Mouse (Mus musculus): ENCODE measurements around the gene Adad2. TPM values are rescaled to one million over a fixed set of nuclear protein-coding genes. Genes with fewer than 3 reads are reported as not detected.

The Adad2 gene
- polyA plus RNA-seq (2021): not detected

- in situ Hi-C loops (cut with MboI; ENCODE audit: low pct_unique_long_range_greater_than_20kb): no loop called here
- H3K27me3 ChIP-seq: peaks cover 30% of the 10 kb centered on the region
- no peak for ATAC-seq
- ChIA-PET CTCF (no interaction called here), POLR2A (no interaction called here)
- DNase-seq (ENCODE audit: low read depth, low spot score): no peak
- TF ChIP-seq CTCF (IDR thresholded peaks at IDR 0.05): no peak
Observed at GRCm38 (mm10) chr8:119612471-119612870, at the start of gene Adad2. Gene Adad2, plus strand, starts transcription at chr8:119612747.

GRCm38 (mm10) chr8:119563849-119564251 lies 48.7 kb upstream of the Adad2 start:
- CTCF ChIA-PET: no interaction called here

DNA sequence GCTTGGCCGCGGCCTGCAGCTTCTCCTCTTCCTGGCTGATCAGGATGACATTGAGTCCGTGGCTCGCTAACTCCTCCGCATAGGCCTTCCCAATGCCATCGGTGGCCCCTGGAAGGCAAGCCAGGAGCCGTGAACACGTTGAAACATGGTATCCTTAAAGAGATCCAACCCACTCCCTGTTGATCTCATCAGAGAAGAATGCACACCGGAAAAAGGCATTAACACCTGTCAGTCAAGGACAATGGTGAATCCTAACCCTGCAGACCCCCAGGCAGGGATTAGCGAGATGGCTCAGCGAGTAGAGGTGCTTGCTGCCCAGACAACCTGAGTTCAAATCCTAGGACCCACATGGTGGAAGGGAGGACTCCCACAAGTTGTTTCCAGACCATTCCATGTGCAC lies 46.2 kb upstream of the Adad2 start:
- ChIA-PET POLR2A (no interaction called here), CTCF (no interaction called here)

More at GRCm38 (mm10) chr8:119563849-119564251, 48.7 kb upstream of the Adad2 start:
- no peaks in the 10 kb centered on the region for H3K27me3 ChIP-seq
- in situ Hi-C loops (cut with MboI; ENCODE audit: low pct_unique_long_range_greater_than_20kb): no loop called here
- TF ChIP-seq CTCF (IDR thresholded peaks at IDR 0.05): no peak
- POLR2A ChIA-PET: no interaction called here
- DNase-seq (ENCODE audit: low read depth, low spot score): no peak
- ATAC-seq: no peak

GRCm38 (mm10) chr8:119568251-119568650 lies 44.3 kb upstream of the Adad2 start:
- ChIA-PET POLR2A (interaction anchor here (2.1 kb wide), 1 partner anchor 10 kb away, joined by 8 read pairs; the partner anchor contains the start of gene Mbtps1), CTCF (no interaction called here)
- in situ Hi-C loops (cut with MboI; ENCODE audit: low pct_unique_long_range_greater_than_20kb): no loop called here
- no peak for ATAC-seq
- DNase-seq (ENCODE audit: low read depth, low spot score): no peak
- no peak for TF ChIP-seq CTCF (IDR thresholded peaks at IDR 0.05)
- H3K27me3 ChIP-seq: no peaks in the 10 kb centered on the region

More for the DNA sequence above, 46.2 kb upstream of the Adad2 start:
- DNase-seq (ENCODE audit: low read depth, low spot score) (no peak), ATAC-seq (no peak)
- no peak for TF ChIP-seq CTCF (IDR thresholded peaks at IDR 0.05)
- H3K27me3 ChIP-seq: no peaks in the 10 kb centered on the region
- in situ Hi-C loops (cut with MboI; ENCODE audit: low pct_unique_long_range_greater_than_20kb): no loop called here

DNA sequence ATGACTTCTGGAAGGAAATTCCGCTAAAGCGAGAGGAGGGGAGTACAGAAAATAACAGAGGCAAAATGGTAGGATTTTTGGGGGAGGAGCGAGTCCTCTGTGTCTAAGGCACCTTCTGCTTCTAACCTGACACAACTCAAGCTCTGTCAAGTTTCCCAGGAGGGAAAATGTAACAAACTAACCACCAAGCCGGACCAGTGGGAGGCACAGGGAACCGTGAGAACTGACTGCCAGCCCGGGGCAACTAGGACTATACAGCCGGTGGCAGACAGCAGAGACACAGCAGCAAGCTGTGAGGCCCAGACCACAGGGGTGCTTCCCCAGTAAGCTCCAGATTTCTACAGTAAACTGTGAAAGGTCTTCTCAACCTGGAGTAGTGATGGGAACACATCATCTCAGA lies 43.6 kb upstream of the Adad2 start:
- ChIA-PET CTCF (no interaction called here), POLR2A (interaction anchor here (2.1 kb wide), 1 partner anchor 10 kb away, joined by 8 read pairs; the partner anchor contains the start of gene Mbtps1)
- H3K27me3 ChIP-seq: no peaks in the 10 kb centered on the region
- no peak for DNase-seq (ENCODE audit: low read depth, low spot score)
- no peak for ATAC-seq
- no peak for TF ChIP-seq CTCF (IDR thresholded peaks at IDR 0.05)
- in situ Hi-C loops (cut with MboI; ENCODE audit: low pct_unique_long_range_greater_than_20kb): no loop called here

DNA sequence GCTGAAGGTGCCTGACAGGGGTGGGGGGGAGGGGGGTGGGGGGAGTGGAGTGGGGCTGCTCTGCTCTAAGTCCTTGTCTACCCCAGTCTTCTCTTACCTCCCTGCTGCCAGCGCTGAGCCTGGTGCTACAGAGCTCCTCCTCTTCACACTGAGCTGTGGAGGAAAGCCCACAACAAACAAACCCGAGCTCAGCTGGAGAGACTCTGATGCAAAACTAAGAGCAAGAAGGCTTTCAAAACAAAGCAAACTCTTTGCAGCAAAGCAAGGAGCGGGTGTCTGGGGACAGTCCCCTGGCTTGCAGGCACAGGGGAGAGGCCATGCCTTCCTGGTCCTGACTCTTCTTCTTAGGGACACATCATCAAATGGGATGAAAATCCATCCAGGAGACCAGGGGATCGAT lies 42.7 kb upstream of the Adad2 start:
- ChIA-PET CTCF (no interaction called here), POLR2A (interaction anchor here (2.1 kb wide), 1 partner anchor 11 kb away, joined by 8 read pairs; the partner anchor contains the start of gene Mbtps1)
- TF ChIP-seq CTCF (IDR thresholded peaks at IDR 0.05): no peak
- in situ Hi-C loops (cut with MboI; ENCODE audit: low pct_unique_long_range_greater_than_20kb): no loop called here
- DNase-seq (ENCODE audit: low read depth, low spot score): no peak
- no peak for ATAC-seq
- H3K27me3 ChIP-seq: no peaks in the 10 kb centered on the region

DNA sequence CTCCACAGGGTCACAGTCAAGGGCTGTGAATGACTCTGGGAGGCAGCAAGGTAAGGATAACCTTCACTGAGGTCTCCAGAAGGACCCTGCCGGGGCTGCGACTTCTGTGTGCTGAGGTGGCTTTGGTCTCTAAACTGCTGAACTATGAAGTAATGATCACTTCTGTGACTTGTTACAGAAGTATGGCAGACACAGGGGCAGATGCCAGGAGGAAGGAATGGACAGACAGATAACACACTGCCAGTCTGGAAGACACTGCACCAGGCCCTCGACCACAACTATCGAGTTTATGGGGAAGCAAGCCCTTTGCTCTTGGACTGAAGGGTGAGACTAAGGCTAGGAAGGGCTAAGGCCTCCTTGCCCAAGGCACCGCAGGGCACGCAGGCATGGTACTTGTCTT lies 41.4 kb upstream of the Adad2 start:
- CTCF ChIA-PET: no interaction called here
- in situ Hi-C loops (cut with MboI; ENCODE audit: low pct_unique_long_range_greater_than_20kb): no loop called here
- POLR2A ChIA-PET: no interaction called here
- no peak for TF ChIP-seq CTCF (IDR thresholded peaks at IDR 0.05)
- peaks cover 8% of the 10 kb centered on the region for H3K27me3 ChIP-seq
- no peak for DNase-seq (ENCODE audit: low read depth, low spot score)
- no peak for ATAC-seq

- DNase-seq (ENCODE audit: low read depth, low spot score): no peak
- peaks cover 20% of the 10 kb centered on the region for H3K27me3 ChIP-seq
- ChIA-PET CTCF (no interaction called here), POLR2A (no interaction called here)
- no peak for TF ChIP-seq CTCF (IDR thresholded peaks at IDR 0.05)
- in situ Hi-C loops (cut with MboI; ENCODE audit: low pct_unique_long_range_greater_than_20kb): no loop called here
- ATAC-seq: no peak
Observed at GRCm38 (mm10) chr8:119572411-119572810, 40.1 kb upstream of the Adad2 start.

DNA sequence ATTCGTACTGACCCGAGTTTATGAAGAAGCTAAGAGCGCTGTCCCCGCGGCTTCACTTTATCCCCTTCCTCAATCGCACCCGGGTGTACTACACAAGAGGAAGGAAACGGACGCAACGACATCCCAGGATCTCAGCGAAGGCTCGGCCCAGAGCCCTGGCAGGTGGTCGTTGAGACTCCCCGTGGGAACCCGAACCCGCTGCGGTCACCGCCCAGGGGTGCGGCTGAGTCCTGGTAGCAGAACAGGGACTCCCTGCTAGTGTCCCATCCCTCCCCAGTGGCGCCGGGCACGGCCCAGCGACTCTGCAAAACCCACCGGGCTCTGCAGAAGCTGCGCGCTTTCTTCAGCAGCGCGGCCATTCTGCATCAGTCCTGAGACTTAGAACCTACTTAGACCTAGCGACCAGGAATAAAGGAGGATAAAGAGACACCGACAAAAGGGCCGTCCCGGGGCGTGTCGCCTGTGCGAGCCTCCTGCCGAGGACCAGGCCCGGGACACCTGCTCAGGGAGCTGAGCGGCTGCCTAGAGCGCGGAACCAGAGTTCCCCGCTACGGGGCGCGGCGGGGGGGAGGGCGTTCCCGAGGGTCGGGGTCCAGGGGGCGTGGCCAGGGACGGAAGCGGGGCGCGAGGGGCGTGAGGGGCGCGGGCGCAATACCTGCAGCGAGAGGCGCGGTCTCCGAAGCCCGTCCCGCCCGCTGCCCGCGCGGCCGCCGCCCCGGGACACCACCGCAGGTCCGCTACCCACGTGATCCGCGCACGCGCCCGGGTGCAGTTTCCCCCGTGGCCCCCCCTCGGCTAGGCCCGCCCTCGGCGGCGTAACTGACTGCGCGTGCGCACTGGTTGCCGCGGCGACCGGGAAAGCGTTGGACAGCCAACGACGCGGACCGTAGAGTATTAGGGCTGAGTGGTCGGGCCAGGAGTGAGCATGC lies 37.8 kb upstream of the Adad2 start, which contains the start of the genes Hsdl1 and Dnaaf1:
TSS of gene Hsdl1 (minus strand) at position 747 of the 929 bp plus-strand sequence.
TSS of gene Dnaaf1 (plus strand) at position 799 of the 929 bp plus-strand sequence.
- DNase-seq (ENCODE audit: low read depth, low spot score) (no peak), ATAC-seq (peak; percentile 68)
- no peak for TF ChIP-seq CTCF (IDR thresholded peaks at IDR 0.05)
- ChIA-PET POLR2A (interaction anchor here (0.6 kb wide), 1 partner anchor 48 kb away, joined by 6 read pairs; no protein-coding TSS in a partner anchor), CTCF (no interaction called here)
- in situ Hi-C loops (cut with MboI; ENCODE audit: low pct_unique_long_range_greater_than_20kb): no loop called here
- H3K27me3 ChIP-seq: peaks cover 27% of the 10 kb centered on the region

GRCm38 (mm10) chr8:119575366-119575726 lies 37.2 kb upstream of the Adad2 start:
- ChIA-PET POLR2A (no interaction called here), CTCF (interaction anchor here (1.4 kb wide), 1 partner anchor 13 kb away, joined by 3 read pairs; no protein-coding TSS in a partner anchor)
- in situ Hi-C loops (cut with MboI; ENCODE audit: low pct_unique_long_range_greater_than_20kb): no loop called here
- H3K27me3 ChIP-seq: peaks cover 31% of the 10 kb centered on the region
- no peak for TF ChIP-seq CTCF (IDR thresholded peaks at IDR 0.05)
- DNase-seq (ENCODE audit: low read depth, low spot score): no peak
- no peak for ATAC-seq

GRCm38 (mm10) chr8:119579096-119579495 lies 33.5 kb upstream of the Adad2 start:
- DNase-seq (ENCODE audit: low read depth, low spot score) (no peak), ATAC-seq (no peak)
- H3K27me3 ChIP-seq: peaks cover 37% of the 10 kb centered on the region
- TF ChIP-seq CTCF (IDR thresholded peaks at IDR 0.05): no peak
- ChIA-PET POLR2A (no interaction called here), CTCF (no interaction called here)
- in situ Hi-C loops (cut with MboI; ENCODE audit: low pct_unique_long_range_greater_than_20kb): no loop called here

Data from Patski (cell line).